Mouse (Mus musculus) kidney, adult 2 months (tissue): ENCODE data around the gene Nxf2.

Experiments used
- CTCF ChIP-seq: fragments of 200-500 bp; conservative IDR thresholded peaks from 2 replicates; pipeline ENCODE4 v1.5.1; 2011; ENCODE audit warnings: low read depth, mild to moderate bottlenecking, control low read depth, low read length, moderate library complexity, mixed read lengths; ENCODE audit not compliant: insufficient read depth, insufficient read length
- POLR2A ChIP-seq: fragments of 200-500 bp; IDR thresholded peaks from one replicate; pipeline ENCODE4 v1.6.1; 2011; ENCODE audit warnings: low read depth, low read length, control low read depth

GRCm38 (mm10) chrX:134929927-134930326 lies 34.6 kb downstream of the Nxf2 start:
- TF ChIP-seq CTCF (no peak), POLR2A (no peak)
